Mouse (Mus musculus): Measurements from ENCODE around the gene Znrd1as.
A peak's percentile ranks its signal among the peaks of the same experiment; 100 is the strongest.

The Znrd1as gene

GRCm38 (mm10) chr17:36957999-36958743 lies at the start of gene Znrd1as, which contains the start of gene Znrd1:
Gene Znrd1as (plus strand): TSS chr17:36958592.
Gene Znrd1 (minus strand): TSS chr17:36958559.
- DNase-seq (ENCODE audit: low read depth, low spot score), result peak; percentile 99

- DNase-seq (ENCODE audit: low read depth, low spot score), result no peak
Measured at GRCm38 (mm10) chr17:36909802-36910201, 48.6 kb upstream of the Znrd1as start.

GRCm38 (mm10) chr17:36912031-36912430 lies 46.4 kb upstream of the Znrd1as start:
- no peak for DNase-seq (ENCODE audit: low read depth, low spot score)

GRCm38 (mm10) chr17:36914108-36914507 lies 44.3 kb upstream of the Znrd1as start:
- DNase-seq (ENCODE audit: low read depth, low spot score), result peak; percentile 87

- DNase-seq (ENCODE audit: low read depth, low spot score), result peak; percentile 74
Measured at GRCm38 (mm10) chr17:36915076-36915475, 43.3 kb upstream of the Znrd1as start.

- peak; percentile 67 for DNase-seq (ENCODE audit: low read depth, low spot score)
Measured at GRCm38 (mm10) chr17:36920239-36920638, 38.2 kb upstream of the Znrd1as start.

GRCm38 (mm10) chr17:36922715-36923114 lies 35.7 kb upstream of the Znrd1as start:
- DNase-seq (ENCODE audit: low read depth, low spot score), result no peak

- peak; percentile 73 for DNase-seq (ENCODE audit: low read depth, low spot score)
Measured at GRCm38 (mm10) chr17:36923491-36923890, 34.9 kb upstream of the Znrd1as start.

GRCm38 (mm10) chr17:36927496-36928120 lies 30.8 kb upstream of the Znrd1as start:
- DNase-seq (ENCODE audit: low read depth, low spot score), result peak; percentile 36

- DNase-seq (ENCODE audit: low read depth, low spot score), result no peak
Measured at GRCm38 (mm10) chr17:36929236-36929932, 29.0 kb upstream of the Znrd1as start.

- DNase-seq (ENCODE audit: low read depth, low spot score), result peak; percentile 64
Measured at GRCm38 (mm10) chr17:36930233-36930632, 28.2 kb upstream of the Znrd1as start.

- no peak for DNase-seq (ENCODE audit: low read depth, low spot score)
Measured at GRCm38 (mm10) chr17:36931130-36931529, 27.3 kb upstream of the Znrd1as start.

- DNase-seq (ENCODE audit: low read depth, low spot score), result no peak
Measured at GRCm38 (mm10) chr17:36931806-36932205, 26.6 kb upstream of the Znrd1as start.

- no peak for DNase-seq (ENCODE audit: low read depth, low spot score)
Measured at GRCm38 (mm10) chr17:36938056-36938455, 20.3 kb upstream of the Znrd1as start.

GRCm38 (mm10) chr17:36942391-36942790 lies 16.0 kb upstream of the Znrd1as start:
- peak; percentile 23 for DNase-seq (ENCODE audit: low read depth, low spot score)

- DNase-seq (ENCODE audit: low read depth, low spot score), result peak; percentile 51
Measured at GRCm38 (mm10) chr17:36942791-36943471, 15.5 kb upstream of the Znrd1as start, which contains the start of gene Rnf39. Gene Rnf39 (plus strand): TSS chr17:36942918.

GRCm38 (mm10) chr17:36943691-36944090 lies 14.7 kb upstream of the Znrd1as start:
- DNase-seq (ENCODE audit: low read depth, low spot score), result no peak

GRCm38 (mm10) chr17:36944121-36944775 lies 14.1 kb upstream of the Znrd1as start:
- DNase-seq (ENCODE audit: low read depth, low spot score), result peak; percentile 63

GRCm38 (mm10) chr17:36947051-36947819 lies 11.2 kb upstream of the Znrd1as start:
- peak; percentile 71 for DNase-seq (ENCODE audit: low read depth, low spot score)

GRCm38 (mm10) chr17:36948286-36948685 lies 10.1 kb upstream of the Znrd1as start:
- DNase-seq (ENCODE audit: low read depth, low spot score), result no peak

Data from ZHBTc4 (cell line).